Mouse (Mus musculus): ENCODE data around the gene Gm45785. TPM values are rescaled to one million over a fixed set of nuclear protein-coding genes. Genes with fewer than 3 reads are reported as not detected.

Gm45785 gene
- polyA plus RNA-seq, 1 experiment from 2014 or later = not detected

DNA sequence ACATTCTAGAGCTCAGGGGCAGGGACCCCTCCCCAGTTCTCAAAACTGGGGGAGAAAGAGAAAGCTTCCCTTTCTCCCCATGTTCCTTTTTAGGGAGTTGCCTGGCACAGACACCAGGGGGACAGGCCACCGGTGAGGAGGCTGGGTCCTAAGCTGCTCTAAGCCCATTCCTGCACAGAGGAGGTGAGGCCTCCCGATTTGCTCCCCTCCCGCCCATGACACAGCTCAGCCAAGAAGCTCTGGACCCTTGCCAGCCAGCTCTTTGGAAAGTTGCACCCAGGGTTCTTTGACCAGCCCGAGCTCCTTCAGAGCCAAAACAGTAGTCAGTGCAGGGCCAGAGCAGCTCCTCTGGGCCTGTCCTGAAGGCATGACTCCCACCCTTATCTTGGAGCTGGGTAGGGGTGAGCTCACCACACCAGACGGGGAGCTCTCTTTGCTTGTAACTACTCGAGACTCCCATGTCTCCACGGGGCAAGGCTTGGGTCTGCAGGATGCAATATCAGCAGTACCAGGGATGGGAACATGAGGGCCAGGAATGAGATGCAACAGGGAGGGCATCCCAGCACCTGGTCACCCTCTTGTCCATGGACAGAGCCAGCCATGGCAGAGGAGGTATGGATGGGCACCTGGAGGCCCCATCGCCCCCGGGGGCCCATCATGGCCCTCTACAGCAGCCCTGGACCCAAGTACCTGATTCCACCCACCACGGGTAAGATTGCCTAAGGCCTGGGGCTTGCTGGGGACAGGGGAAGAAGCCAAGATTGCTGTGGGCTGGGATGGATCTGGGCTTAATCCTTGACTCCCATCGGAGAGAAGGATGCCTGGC is 8.2 kb downstream of the Gm45785 start, which contains the start of gene Odf3:
Gene Odf3, plus strand, starts transcription at position 51 of the 826 bp plus-strand sequence.
- Histone ChIP-seq H3K4me1 (ENCODE audit: control insufficient read depth in 2 of 2, insufficient read depth in 2 of 2, low read length in 2 of 2) (peaks cover 0 to 5% of the 10 kb centered on the region in 2 experiments; a peak in 3 of 4 replicates), H3K27ac (replicated peaks in 1 of 2; ENCODE audit: control insufficient read depth in 1 of 2, insufficient read depth in 1 of 2, low read depth in 2 of 2, low read length in 2 of 2) (no peak within 1 kb of the TSS), H3K9me3 (ENCODE audit: control insufficient read depth, low read length) (no peaks in the 10 kb centered on the region), H3K27me3 (ENCODE audit: control insufficient read depth, insufficient read depth, low read length) (peaks cover 15% of the 10 kb centered on the region; the same call in 1 of the 2 replicates), H3K9ac (ENCODE audit: low read length) (no peak within 1 kb of the TSS), H3K4me2 (ENCODE audit: low read length) (no peak within 1 kb of the TSS), H3K4me3 (ENCODE audit: control insufficient read depth in 1 of 2, insufficient read depth in 1 of 2, low read depth in 1 of 2, low read length in 2 of 2) (no peak within 1 kb of the TSS), H3K36me3 (ENCODE audit: control insufficient read depth, insufficient read depth, low read length) (peaks cover 15% of the 10 kb centered on the region)
- ATAC-seq (ENCODE audit: insufficient number of reproducible peaks, insufficient read depth, low FRiP score, low read depth) = peak; percentile 41; the same call in 1 of the 2 replicates
- 44% methylated on average over 11 of the region's 11 CpGs for WGBS

- ATAC-seq (ENCODE audit: insufficient number of reproducible peaks, insufficient read depth, low FRiP score, low read depth) = no peak
- Histone ChIP-seq H3K27ac (replicated peaks in 1 of 2; ENCODE audit: control insufficient read depth in 1 of 2, insufficient read depth in 1 of 2, low read depth in 2 of 2, low read length in 2 of 2) (no peak overlapping the region), H3K9me3 (ENCODE audit: control insufficient read depth, low read length) (no peaks in the 10 kb centered on the region), H3K36me3 (ENCODE audit: control insufficient read depth, insufficient read depth, low read length) (peaks cover 4% of the 10 kb centered on the region), H3K4me2 (ENCODE audit: low read length) (no peak overlapping the region), H3K4me1 (ENCODE audit: control insufficient read depth in 2 of 2, insufficient read depth in 2 of 2, low read length in 2 of 2) (peaks cover 0 to 5% of the 10 kb centered on the region in 2 experiments; a peak in 3 of 4 replicates), H3K27me3 (ENCODE audit: control insufficient read depth, insufficient read depth, low read length) (peaks cover 23% of the 10 kb centered on the region), H3K4me3 (ENCODE audit: control insufficient read depth in 1 of 2, insufficient read depth in 1 of 2, low read depth in 1 of 2, low read length in 2 of 2) (no peak overlapping the region), H3K9ac (ENCODE audit: low read length) (no peak overlapping the region)
- WGBS = 71% methylated on average over 10 of the region's 10 CpGs
Observed at GRCm38 (mm10) chr7:140846676-140847075, 9.5 kb downstream of the Gm45785 start.

DNA sequence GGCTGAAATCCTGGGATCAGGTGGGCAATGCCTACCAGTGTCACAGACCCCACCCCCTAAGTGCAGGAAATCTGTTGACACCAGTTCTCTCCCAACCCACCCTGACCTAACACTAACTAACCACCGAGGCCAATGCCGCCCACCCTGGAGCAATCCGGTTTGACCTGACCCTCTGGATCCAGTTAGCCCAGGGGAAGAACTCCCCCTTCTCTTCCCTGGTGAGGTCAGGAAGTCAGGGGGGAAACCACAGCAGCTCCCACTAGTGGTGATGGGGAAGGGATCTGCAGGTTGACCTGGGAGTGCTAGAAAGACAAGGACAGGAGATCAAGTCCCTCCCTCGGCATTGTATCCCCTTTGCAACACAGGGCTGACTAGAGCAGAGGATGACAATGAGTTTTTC is 10.4 kb downstream of the Gm45785 start:
- Histone ChIP-seq H3K4me2 (ENCODE audit: low read length) (no peak overlapping the region), H3K4me1 (ENCODE audit: control insufficient read depth in 2 of 2, insufficient read depth in 2 of 2, low read length in 2 of 2) (peaks cover 0 to 5% of the 10 kb centered on the region in 2 experiments; a peak in 3 of 4 replicates), H3K27ac (replicated peaks in 1 of 2; ENCODE audit: control insufficient read depth in 1 of 2, insufficient read depth in 1 of 2, low read depth in 2 of 2, low read length in 2 of 2) (no peak overlapping the region), H3K27me3 (ENCODE audit: control insufficient read depth, insufficient read depth, low read length) (peaks cover 30% of the 10 kb centered on the region), H3K9me3 (ENCODE audit: control insufficient read depth, low read length) (no peaks in the 10 kb centered on the region), H3K9ac (ENCODE audit: low read length) (no peak overlapping the region), H3K4me3 (ENCODE audit: control insufficient read depth in 1 of 2, insufficient read depth in 1 of 2, low read depth in 1 of 2, low read length in 2 of 2) (no peak overlapping the region), H3K36me3 (ENCODE audit: control insufficient read depth, insufficient read depth, low read length) (no peaks in the 10 kb centered on the region)
- WGBS = 68% methylated on average over 4 of the region's 4 CpGs
- ATAC-seq (ENCODE audit: insufficient number of reproducible peaks, insufficient read depth, low FRiP score, low read depth) = no peak

GRCm38 (mm10) chr7:140844905-140845665 is 11.0 kb downstream of the Gm45785 start, which contains the start of gene Scgb1c1:
TSS of gene Scgb1c1 (plus strand) at chr7:140845547.
- no peak within 1 kb of the TSS for H3K4me2 ChIP-seq (ENCODE audit: low read length)
- H3K9me3 ChIP-seq (ENCODE audit: control insufficient read depth, low read length) = no peaks in the 10 kb centered on the region
- H3K9ac ChIP-seq (ENCODE audit: low read length) = no peak within 1 kb of the TSS
- peaks cover 36% of the 10 kb centered on the region for H3K27me3 ChIP-seq (ENCODE audit: control insufficient read depth, insufficient read depth, low read length)
- WGBS = 25% methylated on average over 14 of the region's 14 CpGs
- peaks cover 0 to 5% of the 10 kb centered on the region in 2 experiments; a peak in 3 of 4 replicates for H3K4me1 ChIP-seq (ENCODE audit: control insufficient read depth in 2 of 2, insufficient read depth in 2 of 2, low read length in 2 of 2)
- ATAC-seq (ENCODE audit: insufficient number of reproducible peaks, insufficient read depth, low FRiP score, low read depth) = no peak
- no peak within 1 kb of the TSS for H3K4me3 ChIP-seq (ENCODE audit: control insufficient read depth in 1 of 2, insufficient read depth in 1 of 2, low read depth in 1 of 2, low read length in 2 of 2)
- no peak within 1 kb of the TSS for H3K27ac ChIP-seq (replicated peaks in 1 of 2; ENCODE audit: control insufficient read depth in 1 of 2, insufficient read depth in 1 of 2, low read depth in 2 of 2, low read length in 2 of 2)
- no peaks in the 10 kb centered on the region for H3K36me3 ChIP-seq (ENCODE audit: control insufficient read depth, insufficient read depth, low read length)

DNA sequence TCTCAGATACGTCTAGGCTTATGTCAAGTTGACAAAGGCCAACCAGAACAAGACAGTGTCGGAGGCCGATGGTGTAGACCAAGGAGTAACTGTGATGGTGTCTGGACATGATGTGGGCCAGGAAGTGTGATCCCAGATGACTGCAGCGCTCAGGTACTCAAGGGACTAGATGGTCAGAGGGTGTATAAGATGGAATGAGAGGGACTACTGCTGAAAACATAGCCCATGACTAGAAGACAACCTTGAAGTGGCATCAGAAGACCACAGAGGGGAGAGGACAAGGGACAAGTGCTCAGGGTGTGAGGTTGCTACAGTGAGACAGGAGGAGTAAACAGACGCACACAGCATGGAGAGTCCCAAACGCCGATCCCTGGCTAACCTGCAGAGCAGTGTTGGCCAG is 12.3 kb downstream of the Gm45785 start:
- Histone ChIP-seq H3K9me3 (ENCODE audit: control insufficient read depth, low read length) (no peaks in the 10 kb centered on the region), H3K4me2 (ENCODE audit: low read length) (no peak overlapping the region), H3K27me3 (ENCODE audit: control insufficient read depth, insufficient read depth, low read length) (peaks cover 46% of the 10 kb centered on the region), H3K4me1 (ENCODE audit: control insufficient read depth in 2 of 2, insufficient read depth in 2 of 2, low read length in 2 of 2) (peaks cover 0 to 5% of the 10 kb centered on the region in 2 experiments; a peak in 3 of 4 replicates), H3K9ac (ENCODE audit: low read length) (no peak overlapping the region), H3K36me3 (ENCODE audit: control insufficient read depth, insufficient read depth, low read length) (no peaks in the 10 kb centered on the region), H3K27ac (replicated peaks in 1 of 2; ENCODE audit: control insufficient read depth in 1 of 2, insufficient read depth in 1 of 2, low read depth in 2 of 2, low read length in 2 of 2) (no peak overlapping the region), H3K4me3 (ENCODE audit: control insufficient read depth in 1 of 2, insufficient read depth in 1 of 2, low read depth in 1 of 2, low read length in 2 of 2) (no peak overlapping the region)
- no peak for ATAC-seq (ENCODE audit: insufficient number of reproducible peaks, insufficient read depth, low FRiP score, low read depth)
- WGBS = 65% methylated on average over 7 of the region's 7 CpGs

DNA sequence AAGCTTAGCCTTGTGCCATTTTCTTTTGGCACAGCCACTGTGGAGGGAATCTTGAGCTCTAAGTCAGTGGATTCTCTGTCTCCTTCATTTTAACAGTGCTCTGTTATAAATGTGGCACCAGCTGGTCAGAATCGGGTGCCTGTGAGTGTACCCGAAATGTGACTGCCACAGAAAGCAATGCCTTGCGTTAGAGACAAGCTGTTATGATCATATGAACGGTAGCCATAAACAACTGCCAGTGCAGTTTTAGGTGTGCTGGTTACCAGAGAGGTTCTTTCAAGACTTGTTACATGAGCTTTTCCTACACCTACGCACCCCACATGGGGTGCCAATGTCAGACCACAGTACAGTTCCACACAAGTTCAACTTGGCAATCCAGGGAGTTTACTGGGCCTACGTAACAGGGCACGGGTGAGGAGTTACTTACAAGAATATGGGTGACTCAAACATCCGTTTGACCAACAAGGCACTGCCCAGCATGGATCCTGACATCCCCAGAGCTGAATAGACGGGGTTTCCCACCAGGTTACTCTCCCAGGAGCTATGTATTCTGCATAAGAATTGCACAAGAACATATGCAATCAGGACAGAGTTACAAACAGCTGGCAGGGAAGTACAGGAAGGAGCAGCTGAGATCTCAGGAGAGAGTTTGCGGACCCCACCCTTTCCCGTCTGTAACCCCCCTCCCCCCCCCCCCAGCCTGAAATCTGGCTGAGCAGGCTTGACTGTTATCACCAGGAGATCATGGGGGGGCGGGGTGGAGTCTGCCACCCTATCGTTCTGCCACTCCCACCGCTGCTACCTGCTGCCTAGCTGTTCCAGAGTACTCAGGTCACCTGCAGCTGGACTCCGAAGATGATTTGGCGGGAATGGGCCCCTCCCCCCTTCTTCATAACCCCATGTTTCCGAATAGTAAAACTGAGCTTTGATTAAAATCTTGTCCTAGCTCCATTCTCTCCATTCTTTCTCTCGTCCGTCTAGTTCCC is 15.1 kb downstream of the Gm45785 start:
- Histone ChIP-seq H3K9ac (ENCODE audit: low read length) (no peak overlapping the region), H3K27ac (replicated peaks in 1 of 2; ENCODE audit: control insufficient read depth in 1 of 2, insufficient read depth in 1 of 2, low read depth in 2 of 2, low read length in 2 of 2) (no peak overlapping the region), H3K4me2 (ENCODE audit: low read length) (no peak overlapping the region), H3K27me3 (ENCODE audit: control insufficient read depth, insufficient read depth, low read length) (peaks cover 41% of the 10 kb centered on the region), H3K4me1 (ENCODE audit: control insufficient read depth in 2 of 2, insufficient read depth in 2 of 2, low read length in 2 of 2) (no peaks in the 10 kb centered on the region), H3K36me3 (ENCODE audit: control insufficient read depth, insufficient read depth, low read length) (no peaks in the 10 kb centered on the region), H3K9me3 (ENCODE audit: control insufficient read depth, low read length) (no peaks in the 10 kb centered on the region), H3K4me3 (ENCODE audit: control insufficient read depth in 1 of 2, insufficient read depth in 1 of 2, low read depth in 1 of 2, low read length in 2 of 2) (no peak overlapping the region)
- no peak for ATAC-seq (ENCODE audit: insufficient number of reproducible peaks, insufficient read depth, low FRiP score, low read depth)
- 35% methylated on average over 18 of the region's 19 CpGs for WGBS

DNA sequence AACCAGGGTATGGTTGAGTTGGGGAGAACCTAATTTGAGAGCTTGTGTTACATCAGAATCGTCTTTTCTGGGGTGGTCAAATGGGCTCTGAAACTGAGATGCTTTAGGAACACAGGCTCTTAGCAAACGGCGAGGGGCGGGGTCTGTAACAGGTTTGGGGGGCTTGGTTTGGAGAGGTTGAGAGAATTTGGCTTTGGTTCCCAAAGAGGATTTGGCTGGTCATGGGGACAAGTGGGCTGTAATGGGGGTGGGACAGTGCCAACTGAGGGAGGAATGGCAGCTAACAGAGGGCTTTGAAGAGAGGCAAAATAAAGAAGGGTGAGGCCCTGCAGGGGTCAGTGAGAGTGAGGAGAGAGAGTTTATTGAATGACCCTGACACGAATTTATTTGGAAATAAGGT is 16.6 kb downstream of the Gm45785 start:
- Histone ChIP-seq H3K27ac (replicated peaks in 1 of 2; ENCODE audit: control insufficient read depth in 1 of 2, insufficient read depth in 1 of 2, low read depth in 2 of 2, low read length in 2 of 2) (no peak overlapping the region), H3K36me3 (ENCODE audit: control insufficient read depth, insufficient read depth, low read length) (no peaks in the 10 kb centered on the region), H3K9ac (ENCODE audit: low read length) (no peak overlapping the region), H3K4me1 (ENCODE audit: control insufficient read depth in 2 of 2, insufficient read depth in 2 of 2, low read length in 2 of 2) (no peaks in the 10 kb centered on the region), H3K9me3 (ENCODE audit: control insufficient read depth, low read length) (no peaks in the 10 kb centered on the region), H3K27me3 (ENCODE audit: control insufficient read depth, insufficient read depth, low read length) (peaks cover 39% of the 10 kb centered on the region), H3K4me3 (ENCODE audit: control insufficient read depth in 1 of 2, insufficient read depth in 1 of 2, low read depth in 1 of 2, low read length in 2 of 2) (no peak overlapping the region), H3K4me2 (ENCODE audit: low read length) (no peak overlapping the region)
- no peak for ATAC-seq (ENCODE audit: insufficient number of reproducible peaks, insufficient read depth, low FRiP score, low read depth)
- WGBS = 51% methylated on average over 5 of the region's 5 CpGs

All from heart, embryonic 14.5 days (tissue).